Mouse (Mus musculus): ENCODE data around the gene Slc38a1. TPM values are rescaled to one million over a fixed set of nuclear protein-coding genes. Genes with fewer than 3 reads are reported as not detected.
A peak's percentile ranks its signal among the peaks of the same experiment; 100 is the strongest.

Slc38a1 gene
- polyA plus RNA-seq, 1 experiment from 2014 or later: 71.6 TPM

GRCm38 (mm10) chr15:96598888-96599578 is 43.7 kb downstream of the Slc38a1 start:
- H3K36me3 ChIP-seq (ENCODE audit: insufficient read depth): peaks cover 17% of the 10 kb centered on the region; the same call in 1 of the 2 replicates
- peaks cover 3% of the 10 kb centered on the region; the same call in 1 of the 2 replicates for H3K4me1 ChIP-seq (ENCODE audit: insufficient read depth)
- H3K4me3 ChIP-seq (ENCODE audit: low read depth, low read length): no peak overlapping the region
- H3K27ac ChIP-seq (ENCODE audit: low read depth): 0 out of 2 replicates have a peak overlapping the region, but pooled peaks have one; percentile 45
- no peak for TF ChIP-seq CTCF (IDR thresholded peaks at IDR 0.05; ENCODE audit: low read depth)
- ATAC-seq (ENCODE audit: insufficient read depth) (no peak; the same call in 1 of the 2 replicates), DNase-seq (peak; percentile 48)
- no peaks in the 10 kb centered on the region for H3K9me3 ChIP-seq (ENCODE audit: low read depth, low read length)
- H3K4me2 ChIP-seq: no peak overlapping the region
- no peak overlapping the region for H3K9ac ChIP-seq
- 43% methylated on average over 11 of the region's 11 CpGs for WGBS
- H3K27me3 ChIP-seq (ENCODE audit: insufficient read depth, low read length): no peaks in the 10 kb centered on the region

GRCm38 (mm10) chr15:96597116-96597515 is 45.6 kb downstream of the Slc38a1 start:
- ATAC-seq (ENCODE audit: insufficient read depth) (no peak), DNase-seq (no peak)
- Histone ChIP-seq H3K4me3 (ENCODE audit: low read depth, low read length) (no peak overlapping the region), H3K9ac (no peak overlapping the region), H3K27ac (ENCODE audit: low read depth) (no peak overlapping the region), H3K4me1 (ENCODE audit: insufficient read depth) (peaks cover 3% of the 10 kb centered on the region; the same call in 1 of the 2 replicates), H3K4me2 (no peak overlapping the region), H3K9me3 (ENCODE audit: low read depth, low read length) (no peaks in the 10 kb centered on the region), H3K36me3 (ENCODE audit: insufficient read depth) (peaks cover 17% of the 10 kb centered on the region; the same call in 1 of the 2 replicates), H3K27me3 (ENCODE audit: insufficient read depth, low read length) (no peaks in the 10 kb centered on the region)
- TF ChIP-seq CTCF (IDR thresholded peaks at IDR 0.05; ENCODE audit: low read depth): no peak
- 92% methylated on average over 9 of the region's 9 CpGs for WGBS

DNA sequence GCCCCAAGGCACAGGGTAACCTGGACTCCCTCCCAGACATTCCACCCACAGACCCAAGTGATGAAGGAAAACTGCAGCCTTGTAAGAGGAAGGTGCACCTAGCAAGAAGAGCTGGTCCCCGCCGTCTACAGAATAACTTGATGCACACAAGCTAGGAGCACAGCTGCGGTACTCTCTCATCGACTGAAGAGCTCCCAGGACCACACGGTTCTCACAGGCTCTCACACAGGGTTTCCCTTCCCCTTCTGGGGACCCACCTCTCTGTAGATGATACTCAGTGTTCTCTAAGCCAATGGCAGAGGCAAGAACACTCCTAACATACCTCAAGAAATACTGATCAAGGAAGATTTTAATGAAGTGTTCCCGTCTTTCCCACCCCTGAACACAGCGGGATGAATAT is 48.4 kb downstream of the Slc38a1 start:
- H3K36me3 ChIP-seq (ENCODE audit: insufficient read depth): peaks cover 20% of the 10 kb centered on the region; the same call in 1 of the 2 replicates
- 82% methylated on average over 7 of the region's 7 CpGs for WGBS
- no peak overlapping the region for H3K27ac ChIP-seq (ENCODE audit: low read depth)
- H3K4me2 ChIP-seq: no peak overlapping the region
- no peak for TF ChIP-seq CTCF (IDR thresholded peaks at IDR 0.05; ENCODE audit: low read depth)
- no peaks in the 10 kb centered on the region for H3K9me3 ChIP-seq (ENCODE audit: low read depth, low read length)
- no peak overlapping the region for H3K9ac ChIP-seq
- no peak for DNase-seq
- ATAC-seq (ENCODE audit: insufficient read depth): no peak
- no peaks in the 10 kb centered on the region for H3K27me3 ChIP-seq (ENCODE audit: insufficient read depth, low read length)
- H3K4me3 ChIP-seq (ENCODE audit: low read depth, low read length): no peak overlapping the region
- peaks cover 3% of the 10 kb centered on the region; the same call in 1 of the 2 replicates for H3K4me1 ChIP-seq (ENCODE audit: insufficient read depth)

DNA sequence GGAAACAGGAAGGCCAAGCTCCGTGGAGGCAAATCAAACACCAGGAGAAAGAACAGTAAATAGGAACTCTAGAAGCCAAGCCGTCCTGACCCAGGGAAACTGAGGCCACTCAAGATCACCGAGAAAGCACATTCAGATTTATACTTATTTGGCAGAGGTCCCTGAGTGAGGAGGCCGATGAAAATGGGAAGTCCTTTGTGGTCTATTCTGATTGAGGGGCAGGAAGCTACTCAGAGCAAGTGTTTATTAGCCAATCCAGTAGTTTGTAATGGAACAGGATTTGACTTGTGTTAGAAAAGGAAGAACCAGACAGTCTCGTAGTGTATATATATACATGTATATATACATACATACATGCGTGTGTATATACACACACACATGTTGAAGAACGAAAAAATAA is 48.8 kb downstream of the Slc38a1 start:
- H3K36me3 ChIP-seq (ENCODE audit: insufficient read depth): peaks cover 21% of the 10 kb centered on the region

DNA sequence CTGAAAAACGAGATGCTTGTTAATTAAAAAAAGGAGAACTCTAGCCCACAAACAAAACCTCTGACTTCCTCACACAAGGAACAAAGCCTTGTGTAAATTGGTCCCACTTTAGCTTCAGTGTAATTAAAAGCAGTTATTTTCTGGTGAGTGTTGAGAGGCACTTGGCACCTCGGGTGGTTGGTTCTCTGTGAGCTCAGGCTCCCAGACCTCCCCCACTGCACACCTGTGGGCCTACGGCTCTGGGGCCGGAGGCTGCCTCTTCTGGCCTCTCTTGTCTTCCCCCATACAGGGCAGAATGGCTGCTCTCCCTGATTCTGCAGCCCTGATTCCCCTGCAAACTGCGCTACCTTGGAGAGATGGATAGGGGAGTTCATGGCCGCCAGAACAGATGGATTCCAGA is 49.3 kb downstream of the Slc38a1 start:
- Histone ChIP-seq H3K9ac (no peak overlapping the region), H3K4me3 (ENCODE audit: low read depth, low read length) (no peak overlapping the region), H3K36me3 (ENCODE audit: insufficient read depth) (peaks cover 25% of the 10 kb centered on the region), H3K4me1 (ENCODE audit: insufficient read depth) (no peaks in the 10 kb centered on the region), H3K9me3 (ENCODE audit: low read depth, low read length) (no peaks in the 10 kb centered on the region), H3K4me2 (no peak overlapping the region), H3K27me3 (ENCODE audit: insufficient read depth, low read length) (no peaks in the 10 kb centered on the region), H3K27ac (ENCODE audit: low read depth) (0 out of 2 replicates have a peak overlapping the region, but pooled peaks have one; percentile 39)
- no peak for TF ChIP-seq CTCF (IDR thresholded peaks at IDR 0.05; ENCODE audit: low read depth)
- ATAC-seq (ENCODE audit: insufficient read depth): no peak
- no peak for DNase-seq
- 66% methylated on average over 6 of the region's 6 CpGs for WGBS

More for the DNA sequence above, 48.8 kb downstream of the Slc38a1 start:
- Histone ChIP-seq H3K4me1 (ENCODE audit: insufficient read depth) (peaks cover 3% of the 10 kb centered on the region; the same call in 1 of the 2 replicates), H3K9me3 (ENCODE audit: low read depth, low read length) (no peaks in the 10 kb centered on the region), H3K4me3 (ENCODE audit: low read depth, low read length) (no peak overlapping the region), H3K9ac (no peak overlapping the region), H3K27me3 (ENCODE audit: insufficient read depth, low read length) (no peaks in the 10 kb centered on the region), H3K4me2 (no peak overlapping the region), H3K27ac (ENCODE audit: low read depth) (no peak overlapping the region)
- TF ChIP-seq CTCF (IDR thresholded peaks at IDR 0.05; ENCODE audit: low read depth): no peak
- ATAC-seq (ENCODE audit: insufficient read depth): no peak
- 67% methylated on average over 7 of the region's 7 CpGs for WGBS
- DNase-seq: no peak

- TF ChIP-seq CTCF (IDR thresholded peaks at IDR 0.05; ENCODE audit: low read depth): no peak
- ATAC-seq (ENCODE audit: insufficient read depth) (no peak), DNase-seq (no peak)
- no peak overlapping the region for H3K4me2 ChIP-seq
- H3K9ac ChIP-seq: no peak overlapping the region
- no peaks in the 10 kb centered on the region for H3K9me3 ChIP-seq (ENCODE audit: low read depth, low read length)
- H3K4me3 ChIP-seq (ENCODE audit: low read depth, low read length): no peak overlapping the region
- H3K36me3 ChIP-seq (ENCODE audit: insufficient read depth): peaks cover 25% of the 10 kb centered on the region
- H3K4me1 ChIP-seq (ENCODE audit: insufficient read depth): no peaks in the 10 kb centered on the region
- 77% methylated on average over 13 of the region's 13 CpGs for WGBS
- H3K27me3 ChIP-seq (ENCODE audit: insufficient read depth, low read length): no peaks in the 10 kb centered on the region
- 0 out of 2 replicates have a peak overlapping the region, but pooled peaks have one; percentile 39 for H3K27ac ChIP-seq (ENCODE audit: low read depth)
These were observed 49.7 kb downstream of the Slc38a1 start for GRCm38 (mm10) chr15:96592976-96593375.

- DNase-seq: peak; percentile 23
- no peak overlapping the region for H3K9ac ChIP-seq
- WGBS: 69% methylated on average over 10 of the region's 10 CpGs
- TF ChIP-seq CTCF (IDR thresholded peaks at IDR 0.05; ENCODE audit: low read depth): no peak
- H3K27me3 ChIP-seq (ENCODE audit: insufficient read depth, low read length): no peaks in the 10 kb centered on the region
- H3K4me2 ChIP-seq: no peak overlapping the region
- H3K9me3 ChIP-seq (ENCODE audit: low read depth, low read length): no peaks in the 10 kb centered on the region
- no peak overlapping the region for H3K4me3 ChIP-seq (ENCODE audit: low read depth, low read length)
- no peaks in the 10 kb centered on the region for H3K4me1 ChIP-seq (ENCODE audit: insufficient read depth)
- H3K36me3 ChIP-seq (ENCODE audit: insufficient read depth): peaks cover 23% of the 10 kb centered on the region
- H3K27ac ChIP-seq (ENCODE audit: low read depth): no peak overlapping the region
- no peak for ATAC-seq (ENCODE audit: insufficient read depth)
These were observed 50.8 kb downstream of the Slc38a1 start for GRCm38 (mm10) chr15:96591876-96592417.
